Mouse (Mus musculus) liver (tissue): ENCODE results near the gene Hist1h4b.
"Not testable (repeated sequence)": the region's sequence is repeated elsewhere in the genome, so short reads cannot be mapped to it uniquely, and the experiment has no call there.

Experiments used
- DNase-seq: peaks from one replicate; pipeline ENCODE4 v3.0.0-alpha.2; 2020; ENCODE audit warnings: mixed read lengths

Hist1h4b gene

GRCm38 (mm10) chr13:23757921-23758320, 1.1 kb downstream of the Hist1h4b start:
- DNase-seq = no peak

DNA sequence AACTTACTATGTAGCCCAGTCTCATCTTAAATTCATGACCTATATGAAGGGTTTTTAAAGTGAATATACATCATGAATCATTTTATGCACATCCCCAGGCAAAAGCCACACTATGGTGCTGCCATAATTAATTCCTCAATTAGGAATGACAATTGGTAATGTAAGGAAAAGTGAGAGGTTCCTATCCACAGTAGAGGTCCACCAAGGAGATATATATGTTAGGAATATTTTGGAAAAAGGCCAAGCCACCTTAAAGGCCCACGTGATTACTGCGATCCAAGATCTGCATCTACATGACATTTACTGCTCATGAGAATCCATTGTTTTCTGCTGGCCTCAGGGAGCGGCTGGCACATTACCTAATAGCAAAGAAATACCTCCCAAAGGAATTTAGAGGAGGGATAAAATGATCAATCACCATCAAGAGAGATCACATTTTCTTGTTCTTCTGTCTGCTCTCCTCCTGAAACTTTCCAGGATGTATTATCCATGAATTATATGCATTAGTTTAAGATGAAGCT, 2.5 kb downstream of the Hist1h4b start:
- no peak for DNase-seq

DNA sequence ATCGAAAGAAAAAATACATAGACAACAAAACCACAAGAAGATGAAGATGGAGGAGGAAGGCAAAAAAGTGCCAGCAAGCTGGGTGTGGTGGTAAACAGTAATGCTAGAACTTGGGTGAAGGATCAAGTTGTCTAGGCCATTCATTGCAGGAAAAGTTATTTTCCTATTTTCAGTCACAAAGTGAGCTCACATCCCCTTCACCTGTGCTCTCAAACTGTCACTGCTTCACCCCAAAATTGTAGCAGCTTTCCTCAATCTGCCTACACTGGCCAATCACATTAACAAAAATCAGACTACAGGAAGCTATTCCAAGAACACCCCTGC, 3.1 kb downstream of the Hist1h4b start:
- DNase-seq = no peak

DNA sequence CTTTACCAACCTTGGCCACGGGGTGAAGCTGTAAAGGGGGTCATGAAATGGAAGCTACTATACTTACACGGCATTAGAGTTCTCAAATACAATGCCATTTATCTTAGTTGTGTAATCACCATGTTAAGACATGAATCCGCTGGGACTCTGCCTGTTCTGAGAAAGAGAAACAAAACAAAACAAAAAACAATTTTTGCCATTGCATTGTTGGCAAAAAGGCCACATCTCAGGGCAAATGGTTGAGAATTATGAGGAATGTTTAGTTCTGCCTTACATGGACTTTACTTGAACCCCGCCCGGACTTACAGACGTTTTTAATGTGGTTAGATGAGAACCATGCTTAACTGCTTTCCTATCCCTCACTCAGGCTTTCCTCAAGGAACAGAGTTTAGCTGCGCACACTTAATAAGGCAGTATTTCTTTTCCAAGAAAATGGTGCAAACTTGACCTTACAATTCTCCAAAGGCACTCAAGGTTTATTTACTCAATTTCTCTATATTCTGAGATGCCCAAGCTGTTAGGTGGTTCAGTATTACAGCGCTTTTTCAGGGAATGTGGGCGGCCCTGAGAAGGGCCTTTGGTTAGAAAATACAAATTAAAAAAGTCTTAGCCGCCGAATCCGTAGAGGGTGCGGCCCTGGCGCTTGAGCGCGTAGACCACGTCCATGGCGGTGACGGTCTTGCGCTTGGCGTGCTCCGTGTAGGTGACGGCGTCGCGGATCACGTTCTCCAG, 3.6 kb downstream of the Hist1h4b start:
- DNase-seq = peak; percentile 53

GRCm38 (mm10) chr13:23760972-23761864, 4.4 kb downstream of the Hist1h4b start, which contains the start of gene Hist1h4a:
Gene Hist1h4a, minus strand, starts transcription at chr13:23761230.
- peak; percentile 99 for DNase-seq

- peak; percentile 84 for DNase-seq
These were observed 5.3 kb downstream of the Hist1h4b start, which contains the start of gene Hist1h3a for GRCm38 (mm10) chr13:23761871-23762821. Gene Hist1h3a, minus strand, starts transcription at chr13:23762386.

GRCm38 (mm10) chr13:23763242-23763585, 6.4 kb downstream of the Hist1h4b start:
- no peak for DNase-seq

DNA sequence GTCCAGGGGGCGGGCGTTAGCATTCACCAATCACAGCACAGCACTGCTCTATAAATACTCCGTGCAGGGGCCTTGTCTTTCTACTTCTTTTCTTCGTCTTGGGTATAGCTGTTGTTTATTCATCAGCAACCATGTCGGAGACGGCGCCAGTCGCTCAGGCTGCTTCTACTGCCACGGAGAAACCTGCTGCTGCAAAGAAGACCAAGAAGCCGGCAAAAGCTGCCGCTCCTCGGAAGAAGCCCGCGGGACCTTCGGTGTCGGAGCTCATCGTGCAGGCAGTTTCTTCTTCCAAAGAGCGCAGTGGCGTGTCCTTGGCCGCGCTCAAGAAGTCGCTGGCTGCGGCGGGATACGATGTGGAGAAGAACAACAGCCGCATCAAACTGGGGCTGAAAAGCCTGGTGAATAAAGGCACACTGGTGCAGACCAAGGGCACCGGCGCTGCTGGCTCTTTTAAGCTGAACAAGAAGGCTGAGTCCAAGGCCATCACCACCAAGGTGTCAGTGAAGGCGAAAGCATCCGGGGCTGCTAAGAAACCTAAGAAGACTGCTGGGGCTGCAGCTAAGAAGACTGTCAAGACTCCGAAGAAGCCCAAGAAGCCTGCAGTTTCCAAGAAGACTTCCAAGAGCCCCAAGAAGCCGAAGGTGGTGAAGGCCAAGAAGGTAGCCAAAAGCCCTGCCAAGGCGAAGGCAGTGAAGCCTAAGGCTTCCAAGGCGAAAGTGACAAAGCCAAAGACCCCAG, 6.9 kb downstream of the Hist1h4b start, which contains the start of gene Hist1h1a:
TSS of gene Hist1h1a (plus strand) at position 81 of the 738 bp plus-strand sequence.
- peak; percentile 97 for DNase-seq

GRCm38 (mm10) chr13:23764324-23765171, 7.7 kb downstream of the Hist1h4b start:
- peak; percentile 73 for DNase-seq

DNA sequence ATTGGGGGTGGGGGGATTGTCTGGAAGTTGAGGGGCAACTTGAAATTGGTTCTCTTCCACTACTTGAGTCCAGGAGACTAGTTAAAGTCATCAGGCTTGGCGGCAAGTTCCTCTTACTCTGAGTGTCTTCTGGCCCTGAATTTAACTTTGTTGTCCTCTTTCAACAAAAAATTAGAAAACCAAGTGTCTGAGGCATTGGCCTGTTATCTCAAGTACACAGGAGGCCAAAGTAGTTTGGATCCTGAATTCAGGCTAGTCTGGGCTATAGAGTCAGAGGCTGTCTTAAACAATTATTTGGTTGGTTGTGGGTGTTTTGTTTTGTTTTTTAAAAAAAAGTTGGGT, 8.3 kb downstream of the Hist1h4b start:
- DNase-seq = no peak

DNA sequence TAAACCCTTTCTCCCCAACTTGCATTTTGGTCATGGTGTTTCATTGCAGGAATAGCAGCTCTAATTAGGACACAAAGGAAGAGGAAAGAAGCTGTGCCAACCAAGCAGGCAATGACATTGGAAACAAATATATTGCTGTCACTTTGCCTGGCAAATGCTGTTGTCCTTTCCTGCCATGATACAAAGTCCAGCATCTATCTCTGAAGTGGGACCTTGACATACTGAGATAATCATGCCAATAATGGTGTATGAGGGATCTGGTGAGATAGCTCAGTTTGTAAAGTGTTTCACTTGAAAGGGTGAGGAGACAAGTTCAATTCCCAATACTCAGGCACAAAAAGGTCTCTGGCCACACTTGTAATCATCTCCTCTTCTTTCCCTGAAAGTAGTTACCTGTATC, 10.0 kb downstream of the Hist1h4b start:
- DNase-seq = no peak

- no peak for DNase-seq
These were observed 12.1 kb downstream of the Hist1h4b start for GRCm38 (mm10) chr13:23768834-23769397.

DNA sequence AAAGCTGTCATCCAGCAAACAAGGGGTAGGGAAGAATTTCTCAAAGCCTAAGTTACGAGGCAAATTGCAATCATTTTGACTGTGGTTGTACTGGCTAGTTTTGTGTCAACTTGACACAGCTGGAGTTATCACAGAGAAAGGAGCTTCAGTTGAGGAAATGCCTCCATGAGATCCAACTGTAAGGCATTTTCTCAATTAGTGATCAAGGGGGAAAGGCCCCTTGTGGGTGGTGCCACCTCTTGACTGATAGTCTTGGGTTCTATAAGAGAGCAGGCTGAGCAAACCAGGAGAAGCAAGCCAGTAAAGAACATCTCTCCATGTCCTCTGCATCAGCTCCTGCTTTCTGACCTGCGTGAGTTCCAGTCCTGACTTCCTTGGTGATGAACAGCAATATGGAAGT, 12.8 kb downstream of the Hist1h4b start, which contains the start of gene Trim38:
TSS of gene Trim38 (plus strand) at position 301 of the 400 bp plus-strand sequence.
- DNase-seq = not testable (repeated sequence)

DNA sequence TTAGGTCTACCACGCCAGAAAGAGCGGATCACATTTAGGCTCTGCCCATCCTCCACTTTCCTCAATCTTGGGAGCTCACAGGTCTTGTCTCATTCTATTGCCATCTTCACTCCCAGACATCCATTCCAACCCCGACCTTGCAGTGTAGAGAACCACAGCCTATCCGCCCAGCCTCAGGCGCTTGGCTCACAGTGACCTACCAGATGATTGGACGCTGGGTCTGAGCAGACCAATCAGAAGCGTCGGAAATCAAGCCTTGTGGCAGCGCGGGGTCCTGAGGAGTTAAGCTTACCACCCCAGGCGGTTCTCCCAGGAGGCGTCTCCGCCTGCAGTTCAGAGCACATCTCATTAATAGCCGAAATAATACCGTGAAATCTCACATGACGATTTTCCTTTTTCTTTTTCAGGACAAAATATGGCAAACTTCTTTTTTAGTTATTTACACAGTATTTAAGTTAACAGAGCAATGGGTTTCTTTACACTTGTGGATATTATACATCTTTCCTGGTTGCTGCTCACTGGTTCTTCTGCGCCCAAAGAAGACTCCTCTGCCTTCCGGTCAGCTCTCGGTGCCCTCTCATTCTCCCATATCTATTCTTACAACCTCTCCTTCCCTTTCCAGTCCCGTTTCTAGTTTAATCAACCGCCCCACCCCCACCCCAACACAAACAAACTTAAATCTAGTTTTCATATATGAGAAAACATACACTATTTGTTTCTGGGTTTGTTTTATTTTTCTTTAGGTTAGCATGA, 15.9 kb downstream of the Hist1h4b start:
- peak; percentile 86 for DNase-seq

DNA sequence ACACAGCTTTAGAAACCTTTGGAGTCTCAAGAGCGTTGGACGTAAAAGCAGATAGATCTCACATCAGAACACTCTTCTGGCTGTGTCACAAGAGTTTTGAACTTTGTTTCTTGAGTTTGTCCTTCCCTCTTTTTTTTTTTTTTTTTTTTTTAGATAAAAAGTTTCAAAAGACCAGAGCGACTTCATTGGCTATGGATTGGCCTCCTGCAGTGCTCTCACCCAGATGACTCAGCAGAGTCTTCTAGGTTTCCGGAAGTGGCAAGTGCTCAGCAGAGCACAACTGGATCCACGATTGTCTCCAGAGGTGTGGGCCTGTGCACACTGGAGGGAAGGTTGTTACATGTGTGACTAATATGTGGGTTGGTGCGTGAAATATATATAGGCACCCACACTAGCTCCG, 21.5 kb downstream of the Hist1h4b start:
- DNase-seq = no peak

DNA sequence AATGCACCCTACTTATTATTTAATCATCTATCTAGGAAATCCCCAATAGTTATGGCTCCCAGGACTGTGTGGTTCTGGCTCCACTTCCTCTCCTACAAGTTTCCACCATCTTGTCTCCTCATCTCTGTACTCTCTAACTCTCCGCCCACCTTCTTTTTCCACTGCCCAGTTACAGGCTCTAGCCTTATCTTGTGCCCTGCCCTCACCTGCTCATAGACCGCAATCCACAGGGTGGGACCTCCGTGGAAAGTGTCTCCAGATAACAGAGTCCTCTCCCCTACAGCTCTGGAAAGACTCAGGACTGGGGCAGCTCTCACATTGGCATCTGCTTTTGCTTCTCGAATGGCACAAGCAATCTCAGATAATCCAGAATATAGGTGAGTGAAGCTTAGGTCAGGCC, 22.2 kb downstream of the Hist1h4b start:
- peak; percentile 18 for DNase-seq

DNA sequence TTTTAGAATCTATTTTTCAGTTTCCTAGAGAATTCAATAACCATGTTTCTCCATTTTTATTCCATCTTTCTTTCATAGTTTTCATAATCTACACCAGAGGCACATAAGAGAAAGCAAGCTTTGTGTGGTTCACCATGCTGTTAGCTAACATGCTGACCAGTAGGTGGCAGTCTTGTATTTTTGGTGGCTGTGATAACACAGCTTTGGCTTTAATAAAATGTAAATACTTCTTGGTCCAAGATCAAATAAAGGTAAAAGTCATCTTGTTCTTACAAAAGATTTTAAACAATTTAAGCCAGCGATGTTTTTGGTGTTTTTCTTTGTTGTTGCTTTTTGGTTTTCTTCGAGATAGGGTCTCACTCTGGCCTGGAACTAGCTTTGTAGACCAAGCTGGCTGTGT, 35.7 kb downstream of the Hist1h4b start:
- DNase-seq = peak; percentile 51

DNA sequence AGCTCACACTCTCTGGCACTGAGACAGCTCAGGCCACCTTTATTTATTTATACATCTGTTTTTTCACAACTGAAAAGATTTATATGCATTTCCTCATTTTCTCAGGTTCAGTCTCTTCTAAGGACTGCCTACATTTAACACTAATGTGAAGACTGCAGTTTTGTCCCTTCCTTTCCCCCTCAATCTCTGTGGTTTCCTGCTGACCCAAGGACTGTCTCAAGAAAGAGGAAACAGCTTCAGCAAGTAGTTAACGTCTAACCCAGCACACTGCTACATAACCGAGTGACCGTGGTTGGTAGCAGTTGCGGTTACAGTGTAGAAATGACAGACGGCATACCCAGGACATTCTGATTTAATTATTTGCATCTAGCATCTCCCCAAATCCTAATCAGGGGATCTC, 42.6 kb downstream of the Hist1h4b start:
- no peak for DNase-seq

DNA sequence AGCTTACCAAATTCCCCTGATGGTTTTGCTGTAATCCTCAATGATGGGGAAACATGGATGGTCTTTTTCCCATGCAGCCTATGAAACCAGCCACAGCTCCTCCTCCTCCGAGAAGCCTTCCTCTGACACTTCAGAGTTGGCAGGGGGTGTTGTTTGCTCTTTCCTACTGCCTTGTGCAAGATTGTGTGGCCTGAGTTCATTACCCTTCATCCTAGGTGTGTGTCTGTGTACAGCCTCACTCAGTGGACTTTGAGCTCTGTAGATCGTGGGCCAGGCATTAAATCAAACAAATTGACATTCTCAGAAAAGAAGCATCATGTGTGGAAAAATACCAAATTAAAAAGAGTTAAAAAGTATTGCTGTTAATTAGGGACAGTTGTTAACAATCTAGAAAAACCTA, 47.7 kb downstream of the Hist1h4b start:
- DNase-seq = no peak
